Mouse (Mus musculus): ENCODE measurements around the gene St6galnac4.

Gene St6galnac4

DNA sequence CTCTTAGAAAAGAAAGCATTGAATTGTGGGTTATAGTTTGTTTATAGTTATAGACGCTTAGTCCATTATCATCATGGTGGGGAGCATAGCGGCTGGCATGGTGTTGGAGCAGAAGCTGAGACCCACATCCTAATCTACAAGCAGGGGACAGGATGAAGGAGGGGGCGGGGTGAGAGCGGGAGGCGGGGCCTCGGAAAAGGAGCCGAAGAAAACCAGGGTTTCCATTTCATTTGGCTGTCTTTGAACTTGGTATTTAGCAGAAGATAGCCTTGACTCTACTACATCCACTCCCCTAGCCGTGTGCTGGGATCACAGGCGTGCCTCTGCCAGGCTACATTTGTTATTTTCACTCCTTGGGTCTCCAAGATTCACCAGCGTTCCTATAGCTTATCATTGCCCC, 17.7 kb downstream of the St6galnac4 start:
- DNase-seq: no peak

DNA sequence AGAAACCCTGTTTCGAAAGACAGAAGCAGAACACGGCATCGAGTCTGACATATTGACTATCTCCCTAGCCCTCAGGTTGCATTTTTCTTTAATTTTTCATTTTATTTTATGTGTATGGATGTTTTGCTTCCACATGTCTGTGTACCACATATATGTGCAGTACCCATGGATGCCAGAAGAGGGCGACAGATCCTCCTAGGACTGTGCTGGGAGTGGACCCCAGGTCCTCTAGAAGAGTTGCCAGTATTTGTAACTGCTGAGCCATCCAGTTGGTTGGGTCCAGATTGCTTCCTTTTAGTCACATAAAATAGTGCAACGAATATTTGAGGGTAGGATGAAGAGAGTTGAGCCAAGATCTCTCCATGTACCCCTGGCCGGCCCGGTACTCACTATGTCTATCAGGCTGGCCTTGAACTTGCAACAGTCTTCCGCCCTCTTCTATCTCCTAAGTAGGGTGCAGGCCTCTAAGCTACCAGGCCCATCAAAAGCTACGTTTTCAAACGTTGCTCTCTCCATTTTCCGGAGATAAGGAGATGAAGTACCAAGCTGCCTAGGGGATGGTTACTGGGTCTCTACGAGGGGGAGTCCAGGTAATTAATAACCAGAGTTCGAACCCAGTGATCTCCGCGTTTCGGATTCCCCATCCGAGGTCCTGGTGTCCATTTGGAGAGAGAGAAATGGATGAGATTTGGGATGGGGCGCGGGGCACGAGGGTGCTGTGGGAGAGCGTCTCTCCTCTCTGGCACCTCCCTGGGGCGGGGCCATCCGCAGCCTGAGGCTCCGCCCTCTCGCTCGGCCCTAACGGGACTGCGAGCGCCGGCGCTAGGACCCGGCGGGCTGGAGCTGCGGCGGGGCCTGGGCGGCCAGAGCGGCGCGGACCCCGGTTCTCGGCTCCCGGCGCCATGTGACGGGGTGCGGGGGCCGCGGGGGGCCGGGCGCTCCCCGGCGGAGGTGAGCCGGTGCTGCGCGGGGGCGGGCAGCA, 19.6 kb downstream of the St6galnac4 start:
- DNase-seq: peak; percentile 99

DNA sequence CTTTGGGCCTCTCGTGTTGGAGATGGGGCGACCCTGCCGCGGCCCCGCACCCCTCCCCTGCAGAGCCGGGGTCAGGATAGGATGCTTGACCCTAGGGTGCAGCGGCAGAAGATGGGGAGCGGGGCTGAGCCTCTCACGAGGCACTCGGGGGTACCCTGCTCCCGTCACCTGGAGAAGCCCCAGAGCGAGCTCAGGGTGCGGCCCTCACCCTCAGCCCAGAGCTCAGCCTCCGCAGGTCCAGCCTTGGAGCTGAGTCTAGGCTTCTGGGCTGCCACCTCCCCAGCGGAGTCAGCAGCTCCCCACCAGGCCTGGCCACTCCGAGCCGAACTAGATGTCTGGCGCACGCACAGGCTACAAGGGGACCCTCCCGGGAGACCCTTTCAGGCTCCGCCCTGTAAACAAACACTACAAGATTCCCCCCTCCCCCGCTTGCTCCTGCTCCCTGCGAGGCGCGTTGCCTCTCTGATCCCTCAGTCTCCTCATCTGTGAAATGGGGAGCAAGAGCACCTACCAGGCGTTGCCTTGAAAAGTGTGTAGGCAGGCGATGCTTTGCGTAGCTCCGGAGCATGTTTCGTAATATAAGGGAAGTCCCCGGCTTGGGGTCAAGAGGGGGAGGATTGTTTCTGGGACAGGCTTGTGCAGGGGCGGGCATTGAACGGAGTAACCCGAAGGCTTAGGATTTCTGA, 20.5 kb downstream of the St6galnac4 start:
- DNase-seq: peak; percentile 97

GRCm38 (mm10) chr2:32608141-32608777, 21.4 kb downstream of the St6galnac4 start:
- peak; percentile 100 for DNase-seq

DNA sequence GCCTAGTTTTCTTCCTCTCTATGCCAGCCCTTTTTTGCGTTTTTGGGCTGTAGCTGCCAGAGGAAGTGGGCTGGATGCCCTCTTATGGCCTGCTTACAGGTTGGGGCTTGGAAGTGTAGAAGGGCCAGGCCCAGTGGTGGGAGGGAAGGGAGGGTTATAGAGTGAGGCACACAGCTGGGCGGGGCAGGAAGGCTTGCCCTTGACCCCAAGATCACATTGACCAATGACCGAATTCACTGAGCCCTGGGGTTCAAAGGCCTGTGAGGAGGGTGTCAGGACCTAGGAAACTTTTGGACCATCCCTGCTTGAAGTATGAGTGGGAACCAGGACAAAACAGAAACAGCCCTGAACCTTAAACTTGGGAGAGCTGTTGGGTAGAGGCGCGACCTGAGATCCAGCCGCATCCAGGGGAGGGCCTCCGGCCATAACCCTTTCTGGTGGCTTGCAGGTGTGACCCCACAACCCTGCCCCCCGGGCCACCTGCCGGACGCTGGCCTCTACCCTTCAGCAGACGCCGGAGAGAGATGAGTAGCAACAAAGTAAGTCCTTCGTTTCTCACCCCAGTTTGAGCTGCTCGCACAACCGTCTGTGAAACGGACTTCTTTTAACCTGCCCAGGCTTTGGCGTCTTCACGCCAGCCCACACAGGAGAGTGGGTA, 22.0 kb downstream of the St6galnac4 start:
- DNase-seq: no peak

DNA sequence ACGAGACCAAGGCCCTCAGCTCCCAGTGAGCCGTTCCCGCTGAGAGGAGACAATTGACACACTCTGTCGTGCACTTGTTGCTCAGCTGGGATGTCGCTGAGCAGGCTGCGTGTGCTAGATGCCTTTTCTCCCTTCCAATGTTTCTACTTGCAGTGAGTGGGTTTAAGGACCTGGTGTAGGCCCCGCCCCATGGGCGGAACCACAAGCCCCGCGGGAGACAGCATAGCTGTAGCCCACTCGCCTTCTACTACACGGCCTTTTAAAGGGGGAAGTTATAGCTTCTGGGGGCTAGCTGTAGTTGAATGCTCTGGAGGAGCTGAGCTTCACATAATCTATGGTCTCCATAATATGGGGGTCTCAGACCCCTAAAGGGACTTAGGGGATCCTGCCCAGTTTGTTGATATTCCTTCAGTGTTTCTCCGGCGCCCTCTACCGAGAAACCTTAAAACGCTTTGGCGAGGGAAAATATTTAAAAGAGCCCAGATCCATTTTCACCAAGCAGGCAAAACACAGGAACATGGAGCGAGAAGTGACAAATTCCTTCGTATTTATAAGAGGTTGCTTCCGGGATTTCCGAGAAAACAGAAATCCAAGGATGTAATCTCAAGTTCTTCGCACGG, 23.8 kb downstream of the St6galnac4 start:
- peak; percentile 96 for DNase-seq

DNA sequence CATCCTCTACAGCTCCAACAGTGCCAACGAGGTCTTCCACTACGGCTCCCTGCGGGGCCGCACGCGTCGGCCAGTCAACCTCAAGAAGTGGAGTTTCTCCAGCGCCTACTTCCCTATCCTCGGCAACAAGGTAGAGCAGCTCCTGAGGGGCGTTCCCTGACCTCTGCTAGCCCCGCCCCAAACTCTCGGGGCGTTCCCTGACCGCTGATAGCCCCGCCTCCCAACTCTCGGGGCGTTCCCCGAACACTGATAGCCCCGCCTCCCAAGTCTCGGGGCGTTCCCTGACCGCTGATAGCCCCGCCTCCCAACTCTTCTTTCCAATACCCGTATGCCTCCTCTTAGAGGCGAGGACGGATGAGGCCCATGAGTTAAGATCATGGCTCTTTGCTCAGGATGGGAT, 25.4 kb downstream of the St6galnac4 start:
- DNase-seq: no peak

DNA sequence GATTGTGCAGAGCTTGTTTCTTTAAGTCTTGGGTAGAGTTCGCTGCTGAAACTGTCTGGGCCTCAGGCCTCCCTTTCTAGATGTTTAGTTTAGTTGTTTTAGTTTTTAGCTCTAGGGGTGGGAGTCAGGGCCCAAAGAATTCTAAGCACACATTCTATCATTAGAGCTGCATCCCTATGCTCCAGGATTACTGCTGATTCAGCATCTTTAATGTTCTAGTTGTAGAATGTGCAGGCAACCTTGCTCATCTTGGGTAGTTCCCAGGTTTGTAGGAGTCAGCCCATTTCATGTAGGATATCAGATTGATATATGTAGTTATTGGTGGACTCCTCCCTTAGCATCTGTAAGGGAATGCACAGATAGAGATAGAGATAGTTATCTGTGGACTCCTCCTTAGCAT, 30.2 kb downstream of the St6galnac4 start:
- no peak for DNase-seq

DNA sequence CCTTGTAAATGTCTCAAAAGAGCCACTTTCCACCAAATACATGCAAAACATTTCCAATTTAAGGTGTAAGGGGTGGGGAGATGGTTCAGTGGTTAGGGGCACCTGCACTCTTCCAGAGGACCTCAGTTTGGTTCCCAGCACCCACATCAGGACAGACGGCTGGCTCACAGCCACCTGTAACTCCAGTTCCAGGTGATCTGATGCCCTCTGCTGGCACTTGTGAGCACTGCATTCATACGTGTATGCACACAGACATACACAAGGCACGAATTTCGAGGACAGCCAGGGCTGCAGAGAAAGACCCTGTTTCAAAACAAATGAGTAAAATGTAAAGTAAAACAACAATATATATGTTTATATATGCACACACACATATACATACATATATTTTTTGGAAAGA, 30.7 kb downstream of the St6galnac4 start:
- no peak for DNase-seq

DNA sequence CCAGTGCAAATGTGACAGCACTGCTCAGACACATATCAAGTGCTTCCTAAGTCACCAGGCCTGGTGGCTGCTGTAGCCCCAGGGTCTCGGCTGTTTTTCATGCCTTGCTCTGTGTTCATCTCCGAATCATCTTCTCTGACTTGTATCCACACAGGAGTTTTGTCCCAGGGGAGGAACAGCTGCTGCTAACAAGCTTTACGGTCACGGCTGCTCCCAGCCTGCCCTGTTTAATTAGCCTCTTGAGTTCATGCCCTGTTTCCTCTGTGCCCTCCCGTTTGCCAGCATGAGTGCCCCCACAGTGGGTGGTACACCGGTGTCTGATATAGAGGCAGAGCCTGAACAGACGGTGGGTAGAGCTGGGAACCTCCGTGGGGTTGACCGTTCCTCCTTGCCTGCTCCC, 31.2 kb downstream of the St6galnac4 start:
- DNase-seq: no peak

DNA sequence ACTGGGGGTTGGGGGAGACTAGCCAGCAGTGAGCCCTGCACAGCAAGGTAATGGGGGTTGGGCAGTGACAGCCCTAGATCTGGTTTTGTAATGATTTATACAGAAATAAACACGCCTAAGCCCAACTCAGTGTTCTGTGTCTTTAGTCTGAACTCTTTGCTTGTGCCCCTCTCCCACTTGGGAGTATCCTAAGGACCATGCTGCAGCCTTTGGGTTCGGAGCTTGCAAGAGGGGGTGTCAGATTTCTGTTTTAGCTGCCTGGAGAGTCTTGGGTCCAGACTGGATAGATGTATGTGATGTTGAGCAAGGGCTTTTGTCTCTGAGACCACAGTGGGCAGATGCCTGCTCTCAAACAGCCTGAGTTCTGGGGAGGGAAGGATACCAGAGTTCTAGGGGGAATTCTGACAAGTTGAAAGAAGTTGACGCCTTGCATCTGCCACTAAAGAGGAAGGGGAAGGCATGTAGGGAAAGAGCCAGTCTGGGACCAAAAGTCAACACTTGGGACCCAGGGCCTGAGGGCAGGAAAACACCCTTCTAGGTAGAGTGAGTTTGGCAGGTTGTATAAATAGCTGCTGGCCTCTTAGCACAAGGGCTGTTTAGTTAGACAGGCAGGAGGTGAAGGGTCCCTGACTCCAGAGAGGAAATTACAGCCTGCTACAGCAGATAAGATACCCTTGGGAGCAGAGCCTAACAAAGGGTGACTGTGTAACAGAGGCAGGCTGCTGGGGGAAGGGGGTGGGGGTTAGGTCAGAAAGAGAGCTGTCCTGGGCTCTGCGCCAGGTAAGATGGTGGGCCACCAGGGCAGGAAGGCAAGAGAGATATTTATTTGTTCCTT, 34.0 kb downstream of the St6galnac4 start:
- DNase-seq: peak; percentile 99

GRCm38 (mm10) chr2:32621517-32621859, 34.6 kb downstream of the St6galnac4 start, which contains the start of gene Ak1:
Gene Ak1 (plus strand): TSS chr2:32621758.
- DNase-seq: no peak

- DNase-seq: peak; percentile 91
These were observed 37.3 kb downstream of the St6galnac4 start for GRCm38 (mm10) chr2:32624111-32624748.

DNA sequence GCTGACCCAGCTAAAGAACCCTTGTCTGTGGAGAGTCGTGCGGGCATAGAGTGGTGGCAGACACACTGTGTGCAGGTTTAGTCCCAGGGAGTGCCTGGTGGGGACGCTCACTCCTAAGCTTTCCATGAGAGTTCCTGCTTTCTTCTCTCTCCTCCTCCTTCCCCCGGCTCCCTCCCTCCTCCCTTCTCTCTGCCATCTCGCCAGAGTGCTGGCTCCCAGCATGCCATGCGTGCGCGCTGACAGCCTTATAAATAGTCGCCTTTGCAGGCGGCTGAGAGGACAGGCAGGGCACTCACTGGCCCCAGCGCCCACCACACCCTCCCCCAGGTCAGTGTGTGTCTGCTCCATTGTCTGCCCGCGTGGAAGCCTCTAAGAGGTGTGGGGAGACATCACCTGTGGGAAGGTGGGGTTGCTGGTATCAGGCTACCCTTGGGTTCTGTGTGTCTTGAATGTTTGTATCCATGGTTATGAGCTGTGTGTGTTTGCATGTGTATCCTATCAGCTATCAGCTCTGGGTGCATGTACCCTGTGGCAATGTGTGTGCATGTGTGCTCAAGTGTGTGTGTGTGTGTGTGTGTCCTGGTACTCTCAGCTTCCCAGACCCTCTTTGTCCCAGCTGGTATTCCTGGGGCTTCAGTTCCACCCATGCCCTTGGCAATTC, 38.4 kb downstream of the St6galnac4 start:
- peak; percentile 98 for DNase-seq

GRCm38 (mm10) chr2:32625873-32626694, 39.2 kb downstream of the St6galnac4 start:
- DNase-seq: peak; percentile 98

DNA sequence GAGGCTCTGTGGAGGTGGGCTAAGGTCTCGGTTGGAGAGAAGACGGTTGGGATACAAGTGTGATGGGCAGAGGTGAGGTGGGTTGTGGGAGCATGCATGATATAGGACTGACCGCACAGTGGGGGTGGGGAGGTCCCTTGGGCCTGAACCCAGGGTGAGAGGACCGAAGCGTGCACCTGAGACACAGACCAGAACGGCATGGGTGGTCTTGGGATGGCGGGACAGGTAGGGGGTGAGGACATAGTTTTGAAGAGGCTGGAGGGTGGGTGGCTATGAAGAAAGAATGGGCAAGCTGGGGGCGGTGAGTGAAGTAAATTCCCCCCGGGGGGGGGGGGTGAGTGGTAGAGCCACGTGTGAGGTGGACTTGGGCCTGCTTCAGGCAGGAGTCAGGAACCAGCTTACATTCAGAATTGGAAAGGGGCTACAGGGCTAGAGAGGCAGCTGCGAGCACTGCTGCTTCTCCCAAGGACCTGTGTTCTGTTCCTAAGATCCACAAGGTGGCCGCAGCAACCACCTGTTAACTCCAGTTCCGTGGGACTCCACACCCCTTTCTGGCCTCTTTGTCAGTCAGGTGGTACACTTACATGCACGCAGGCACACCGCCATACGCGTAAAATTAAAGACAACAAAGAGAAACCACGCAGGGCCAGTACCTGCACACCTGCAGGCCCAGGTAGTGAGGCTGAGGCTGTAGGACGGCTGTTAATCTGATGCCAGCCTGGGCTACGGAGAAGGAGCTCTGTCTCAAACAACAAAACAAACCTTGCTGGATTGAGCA, 40.6 kb downstream of the St6galnac4 start:
- DNase-seq: peak; percentile 96

DNA sequence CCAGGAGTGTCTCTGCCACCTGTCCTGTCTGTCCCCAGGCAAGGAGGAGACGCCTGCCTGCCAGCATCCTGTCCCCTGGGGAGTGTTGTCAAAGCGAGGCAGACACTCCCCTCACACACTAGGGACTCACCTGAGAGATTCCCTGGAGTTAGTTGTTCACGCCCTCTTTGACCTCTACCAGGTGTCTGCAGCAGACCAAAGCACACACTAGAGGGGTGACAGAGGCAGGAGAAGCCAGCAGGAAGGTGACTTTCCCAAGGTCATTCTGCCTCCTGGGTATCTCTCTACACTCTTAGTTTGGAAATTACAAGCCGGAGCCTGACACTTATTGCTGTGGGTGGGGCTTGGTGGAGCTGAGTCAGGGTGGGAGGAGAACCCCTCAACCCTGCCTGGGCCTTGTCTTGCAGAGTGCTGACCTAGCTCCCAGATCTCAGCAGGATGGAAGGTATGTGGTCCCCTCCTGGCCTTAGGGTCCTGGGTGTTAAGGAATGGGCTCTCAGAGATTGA, 41.2 kb downstream of the St6galnac4 start:
- no peak for DNase-seq

DNA sequence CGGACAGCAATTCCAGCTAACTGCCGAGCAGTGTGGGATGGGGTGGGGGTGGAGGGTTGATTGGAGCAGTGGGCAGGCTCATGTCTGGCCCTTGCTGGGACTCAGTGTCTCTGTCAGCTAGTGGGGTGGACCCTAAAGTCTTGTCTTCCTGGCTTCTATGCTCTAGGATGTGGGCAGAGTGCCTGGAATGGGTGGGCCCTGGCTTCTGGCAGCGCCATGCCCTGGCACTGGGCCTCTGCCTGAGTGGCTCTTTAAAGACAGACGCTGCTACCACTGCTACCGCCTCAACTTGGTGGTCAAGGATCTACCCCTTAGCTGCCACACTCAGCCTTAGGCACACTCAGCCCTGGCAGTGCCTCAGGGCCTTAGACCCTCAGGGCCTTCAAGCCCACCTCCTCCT, 41.8 kb downstream of the St6galnac4 start:
- peak; percentile 99 for DNase-seq

All from heart, adult 11 months (tissue).